Mouse (Mus musculus): ENCODE measurements at regions not wholly inside any gene's neighbourhood (a gene's known extent, or its start where the extent isn't known, plus 50 kb on each side); places are given as distances from the start of the nearest gene placed in this dataset.

GRCm38 (mm10) chr9:87649015-87649978, 81.8 kb downstream of the Tbx18 start:
- H3K9ac ChIP-seq (ENCODE audit: low read depth, low read length, severe bottlenecking) = no peak overlapping the region
- DNase-seq (ENCODE audit: low spot score) (no peak), ATAC-seq (ENCODE audit: low FRiP score, low read depth) (no peak)
- H3K4me3 ChIP-seq (replicated peaks; ENCODE audit: low read length) = no peak overlapping the region
- no peaks in the 10 kb centered on the region for H3K27me3 ChIP-seq (ENCODE audit: control insufficient read depth, insufficient read depth, low read length)
- no peaks in the 10 kb centered on the region for H3K36me3 ChIP-seq (ENCODE audit: control insufficient read depth, insufficient read depth, low read length)
- no peak for TF ChIP-seq POLR2A (IDR thresholded peaks at IDR 0.05; ENCODE audit: borderline replicate concordance, extremely low read depth, insufficient read depth, insufficient read length)
- H3K4me1 ChIP-seq (ENCODE audit: control insufficient read depth, insufficient read depth, low read length) = no peaks in the 10 kb centered on the region
- H3K27ac ChIP-seq (replicated peaks; ENCODE audit: low read depth, low read length) = no peak overlapping the region
- WGBS = 34% methylated on average over 6 of the region's 6 CpGs
- H3K4me2 ChIP-seq (replicated peaks; ENCODE audit: low read depth, low read length, severe bottlenecking) = no peak overlapping the region
- no peaks in the 10 kb centered on the region for H3K9me3 ChIP-seq (ENCODE audit: control insufficient read depth, low read length)

GRCm38 (mm10) chr9:87648317-87648716, 82.7 kb downstream of the Tbx18 start:
- Histone ChIP-seq H3K27ac (replicated peaks; ENCODE audit: low read depth, low read length) (no peak overlapping the region), H3K4me2 (replicated peaks; ENCODE audit: low read depth, low read length, severe bottlenecking) (no peak overlapping the region), H3K36me3 (ENCODE audit: control insufficient read depth, insufficient read depth, low read length) (no peaks in the 10 kb centered on the region), H3K27me3 (ENCODE audit: control insufficient read depth, insufficient read depth, low read length) (no peaks in the 10 kb centered on the region), H3K9me3 (ENCODE audit: control insufficient read depth, low read length) (no peaks in the 10 kb centered on the region), H3K9ac (ENCODE audit: low read depth, low read length, severe bottlenecking) (no peak overlapping the region), H3K4me3 (replicated peaks; ENCODE audit: low read length) (no peak overlapping the region), H3K4me1 (ENCODE audit: control insufficient read depth, insufficient read depth, low read length) (no peaks in the 10 kb centered on the region)
- TF ChIP-seq POLR2A (IDR thresholded peaks at IDR 0.05; ENCODE audit: borderline replicate concordance, extremely low read depth, insufficient read depth, insufficient read length) = no peak
- WGBS = 59% methylated on average over 5 of the region's 5 CpGs
- ATAC-seq (ENCODE audit: low FRiP score, low read depth) = no peak
- DNase-seq (ENCODE audit: low spot score) = no peak

DNA sequence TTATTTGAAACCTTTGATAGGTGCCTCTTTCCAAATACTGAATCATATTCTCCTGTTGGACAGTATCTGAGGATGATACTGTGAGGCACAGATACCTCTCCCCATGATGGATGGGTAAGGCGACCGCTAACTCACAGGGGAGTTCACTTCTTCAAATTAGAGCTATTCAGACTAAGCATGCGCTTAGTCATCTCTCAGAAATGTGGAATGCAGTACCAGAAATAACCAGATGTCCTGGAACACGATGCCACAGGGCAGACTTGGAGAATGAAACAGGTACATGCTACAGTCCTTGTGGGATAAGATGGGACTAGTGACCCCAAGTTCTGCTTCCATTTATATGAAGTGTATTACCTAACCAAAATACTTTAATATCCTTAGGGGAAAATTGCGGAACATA, 86.0 kb downstream of the Tbx18 start:
- Histone ChIP-seq H3K9ac (ENCODE audit: low read depth, low read length, severe bottlenecking) (no peak overlapping the region), H3K4me3 (replicated peaks; ENCODE audit: low read length) (no peak overlapping the region), H3K9me3 (ENCODE audit: control insufficient read depth, low read length) (no peaks in the 10 kb centered on the region), H3K4me2 (replicated peaks; ENCODE audit: low read depth, low read length, severe bottlenecking) (no peak overlapping the region), H3K4me1 (ENCODE audit: control insufficient read depth, insufficient read depth, low read length) (no peaks in the 10 kb centered on the region), H3K27me3 (ENCODE audit: control insufficient read depth, insufficient read depth, low read length) (no peaks in the 10 kb centered on the region), H3K36me3 (ENCODE audit: control insufficient read depth, insufficient read depth, low read length) (no peaks in the 10 kb centered on the region), H3K27ac (replicated peaks; ENCODE audit: low read depth, low read length) (no peak overlapping the region)
- DNase-seq (ENCODE audit: low spot score) = no peak
- TF ChIP-seq POLR2A (IDR thresholded peaks at IDR 0.05; ENCODE audit: borderline replicate concordance, extremely low read depth, insufficient read depth, insufficient read length) = no peak
- ATAC-seq (ENCODE audit: low FRiP score, low read depth) = no peak
- WGBS = 77% methylated on average over 5 of the region's 5 CpGs

DNA sequence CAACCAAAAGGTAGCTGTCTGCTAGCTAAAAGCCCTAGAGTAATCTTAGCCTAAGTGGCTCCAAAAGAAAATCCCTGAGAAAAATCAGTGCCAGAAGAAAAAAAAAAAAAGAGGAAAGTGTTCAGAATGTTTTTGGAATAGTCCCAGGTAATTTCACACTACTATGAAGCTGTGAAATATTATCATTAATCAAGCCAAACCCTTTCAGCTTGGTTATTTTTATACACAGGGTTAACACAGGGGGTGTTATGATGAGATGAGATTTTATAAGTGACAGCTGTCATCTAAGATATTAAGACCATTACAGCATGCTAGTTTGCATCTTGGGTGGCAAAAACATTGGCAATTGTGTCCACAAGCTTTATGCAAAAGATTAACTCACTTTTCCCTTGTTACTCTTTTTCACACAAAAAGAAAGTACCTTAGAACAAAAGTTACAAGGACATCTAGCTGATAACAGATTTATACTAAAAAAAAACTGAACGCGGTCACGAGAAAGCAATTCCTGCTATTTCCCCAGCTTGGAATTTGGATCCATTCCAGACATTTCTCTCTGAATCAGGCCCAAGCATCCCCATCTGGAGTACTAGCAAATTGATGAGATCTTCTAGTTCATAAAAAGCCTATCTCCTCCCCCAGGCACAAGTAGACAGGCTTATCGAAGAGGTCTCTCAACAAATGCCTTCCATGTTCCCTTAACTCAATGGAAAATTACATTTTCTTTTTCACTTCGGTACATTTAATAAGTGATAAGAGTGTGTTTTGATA, 97.0 kb downstream of the Tbx18 start:
- Histone ChIP-seq H3K36me3 (ENCODE audit: control insufficient read depth, insufficient read depth, low read length) (no peaks in the 10 kb centered on the region), H3K9ac (ENCODE audit: low read depth, low read length, severe bottlenecking) (no peak overlapping the region), H3K27ac (replicated peaks; ENCODE audit: low read depth, low read length) (no peak overlapping the region), H3K27me3 (ENCODE audit: control insufficient read depth, insufficient read depth, low read length) (no peaks in the 10 kb centered on the region), H3K4me3 (replicated peaks; ENCODE audit: low read length) (no peak overlapping the region), H3K4me2 (replicated peaks; ENCODE audit: low read depth, low read length, severe bottlenecking) (no peak overlapping the region), H3K9me3 (ENCODE audit: control insufficient read depth, low read length) (no peaks in the 10 kb centered on the region), H3K4me1 (ENCODE audit: control insufficient read depth, insufficient read depth, low read length) (0 out of 2 replicates have a peak, but pooled peaks cover 2% of the 10 kb centered on the region)
- no peak for TF ChIP-seq POLR2A (IDR thresholded peaks at IDR 0.05; ENCODE audit: borderline replicate concordance, extremely low read depth, insufficient read depth, insufficient read length)
- 53% methylated on average over 5 of the region's 5 CpGs for WGBS
- no peak; the same call in 1 of the 2 replicates for ATAC-seq (ENCODE audit: low FRiP score, low read depth)
- DNase-seq (ENCODE audit: low spot score) = peak; percentile 82

DNA sequence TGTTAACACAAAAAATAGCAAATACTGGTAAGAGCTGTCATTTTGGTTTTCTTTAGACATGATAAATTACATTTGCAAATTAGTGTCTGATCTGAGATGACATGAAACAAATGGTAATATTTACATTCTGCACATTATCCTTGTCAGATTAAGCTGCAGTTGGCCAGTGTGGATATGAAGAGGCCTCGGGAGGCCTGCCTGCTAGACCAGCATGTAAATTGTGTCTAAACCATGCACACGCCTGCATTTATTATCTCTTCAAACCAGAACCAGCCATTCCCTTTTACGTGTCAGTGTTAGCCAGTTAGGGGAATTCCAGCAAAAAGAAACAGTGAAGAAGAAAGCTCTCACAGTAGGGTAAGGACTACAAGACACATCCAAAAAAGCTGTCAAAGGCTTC, 104.6 kb downstream of the Tbx18 start:
- no peaks in the 10 kb centered on the region for H3K9me3 ChIP-seq (ENCODE audit: control insufficient read depth, low read length)
- no peak overlapping the region for H3K9ac ChIP-seq (ENCODE audit: low read depth, low read length, severe bottlenecking)
- H3K27me3 ChIP-seq (ENCODE audit: control insufficient read depth, insufficient read depth, low read length) = no peaks in the 10 kb centered on the region
- H3K36me3 ChIP-seq (ENCODE audit: control insufficient read depth, insufficient read depth, low read length) = no peaks in the 10 kb centered on the region
- H3K4me3 ChIP-seq (replicated peaks; ENCODE audit: low read length) = no peak overlapping the region
- no peak overlapping the region for H3K4me2 ChIP-seq (replicated peaks; ENCODE audit: low read depth, low read length, severe bottlenecking)
- 61% methylated on average over 3 of the region's 3 CpGs for WGBS
- no peak for TF ChIP-seq POLR2A (IDR thresholded peaks at IDR 0.05; ENCODE audit: borderline replicate concordance, extremely low read depth, insufficient read depth, insufficient read length)
- DNase-seq (ENCODE audit: low spot score) (no peak), ATAC-seq (ENCODE audit: low FRiP score, low read depth) (no peak)
- H3K27ac ChIP-seq (replicated peaks; ENCODE audit: low read depth, low read length) = no peak overlapping the region
- no peaks in the 10 kb centered on the region for H3K4me1 ChIP-seq (ENCODE audit: control insufficient read depth, insufficient read depth, low read length)

Measured in limb, embryonic 14.5 days (tissue).